Mouse (Mus musculus) ES-Bruce4 (cell line): ENCODE measurements around the gene Cd47.

ENCODE experiments used
- CTCF ChIP-seq: IDR thresholded peaks from one replicate; pipeline ENCODE4 v1.8.1; 2011; ENCODE audit warnings: low read depth, low read length
- EP300 ChIP-seq: IDR thresholded peaks from 2 replicates; pipeline ENCODE4 v1.6.1; 2011; ENCODE audit warnings: low read depth, low read length; ENCODE audit not compliant: insufficient read depth
- POLR2A ChIP-seq: IDR thresholded peaks from one replicate; pipeline ENCODE4 v1.8.1; 2011; ENCODE audit warnings: low read length; ENCODE audit not compliant: insufficient read depth

DNA sequence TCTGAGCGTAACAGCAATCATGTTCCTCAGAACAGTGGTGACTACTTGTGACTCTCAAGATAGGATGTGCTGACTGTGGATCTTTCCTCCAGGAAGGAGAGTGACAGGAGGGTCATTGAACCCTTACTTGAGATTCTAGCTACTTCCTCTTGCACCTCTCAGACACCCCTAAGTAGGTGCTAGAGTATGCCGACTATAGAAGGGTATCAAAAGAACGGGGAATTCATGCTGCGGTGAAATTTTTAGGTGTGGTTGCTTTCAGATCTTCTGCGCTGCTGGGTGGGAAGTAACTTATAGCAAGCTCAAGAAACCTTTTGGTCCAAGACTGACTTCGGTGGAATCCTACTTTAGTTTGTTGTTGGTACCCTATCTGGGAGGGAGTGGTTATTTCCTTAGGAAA, 53.9 kb downstream of the Cd47 start:
- TF ChIP-seq CTCF (no peak), POLR2A (no peak), EP300 (no peak)
